Mouse (Mus musculus) NIH3T3 (cell line): ENCODE data around the gene Pim1.
A peak's percentile ranks its signal among the peaks of the same experiment; 100 is the strongest.

Experiments
- DNase-seq: peaks from one replicate; pipeline ENCODE4 v3.0.0-alpha.2; 2012; ENCODE audit warnings: low read depth

Gene Pim1

GRCm38 (mm10) chr17:29465405-29466010 lies 25.0 kb upstream of the Pim1 start:
- no peak for DNase-seq

- peak; percentile 35 for DNase-seq
Observed at GRCm38 (mm10) chr17:29467030-29467429, 23.5 kb upstream of the Pim1 start.

GRCm38 (mm10) chr17:29473466-29473865 lies 17.1 kb upstream of the Pim1 start:
- DNase-seq: no peak

GRCm38 (mm10) chr17:29474036-29474435 lies 16.5 kb upstream of the Pim1 start:
- no peak for DNase-seq

GRCm38 (mm10) chr17:29475142-29475541 lies 15.4 kb upstream of the Pim1 start:
- DNase-seq: peak; percentile 25

- DNase-seq: no peak
Observed at GRCm38 (mm10) chr17:29476461-29476860, 14.1 kb upstream of the Pim1 start.

- no peak for DNase-seq
Observed at GRCm38 (mm10) chr17:29477357-29477756, 13.2 kb upstream of the Pim1 start.

GRCm38 (mm10) chr17:29478271-29478670 lies 12.3 kb upstream of the Pim1 start:
- DNase-seq: no peak

GRCm38 (mm10) chr17:29480256-29480655 lies 10.3 kb upstream of the Pim1 start:
- DNase-seq: no peak

GRCm38 (mm10) chr17:29482632-29483031 lies 7.9 kb upstream of the Pim1 start:
- no peak for DNase-seq

- DNase-seq: no peak
Observed at GRCm38 (mm10) chr17:29483282-29483681, 7.3 kb upstream of the Pim1 start.

- no peak for DNase-seq
Observed at GRCm38 (mm10) chr17:29484431-29484830, 6.1 kb upstream of the Pim1 start.

- peak; percentile 83 for DNase-seq
Observed at GRCm38 (mm10) chr17:29485336-29486233, 5.0 kb upstream of the Pim1 start.

- DNase-seq: no peak
Observed at GRCm38 (mm10) chr17:29488257-29488977, 2.1 kb upstream of the Pim1 start.

- peak; percentile 74 for DNase-seq
Observed at GRCm38 (mm10) chr17:29488978-29489970, 1.3 kb upstream of the Pim1 start.

GRCm38 (mm10) chr17:29489971-29490712 lies 411 bp upstream of the Pim1 start:
- DNase-seq: peak; percentile 100

- peak; percentile 64 for DNase-seq
Observed at GRCm38 (mm10) chr17:29491591-29492268, 1.2 kb downstream of the Pim1 start.

- DNase-seq: peak; percentile 87
Observed at GRCm38 (mm10) chr17:29492269-29493191, 2.0 kb downstream of the Pim1 start.

- no peak for DNase-seq
Observed at GRCm38 (mm10) chr17:29493461-29493980, 3.0 kb downstream of the Pim1 start.
